Mouse (Mus musculus): ENCODE data around the gene Parvb.
"Not testable (repeated sequence)": the region's sequence is repeated elsewhere in the genome, so short reads cannot be mapped to it uniquely, and the experiment has no call there.

Gene Parvb

GRCm38 (mm10) chr15:84258602-84259355 lies 26.9 kb downstream of the Parvb start:
- no peak for DNase-seq (ENCODE audit: low spot score)

GRCm38 (mm10) chr15:84260123-84260822 lies 28.4 kb downstream of the Parvb start:
- DNase-seq (ENCODE audit: low spot score): peak; percentile 84

- no peak for DNase-seq (ENCODE audit: low spot score)
Measured at GRCm38 (mm10) chr15:84262630-84263029, 30.8 kb downstream of the Parvb start.

- DNase-seq (ENCODE audit: low spot score): no peak
Measured at GRCm38 (mm10) chr15:84263573-84263972, 31.7 kb downstream of the Parvb start.

- no peak for DNase-seq (ENCODE audit: low spot score)
Measured at GRCm38 (mm10) chr15:84265141-84265540, 33.3 kb downstream of the Parvb start.

GRCm38 (mm10) chr15:84266290-84266689 lies 34.4 kb downstream of the Parvb start:
- DNase-seq (ENCODE audit: low spot score): no peak

- no peak for DNase-seq (ENCODE audit: low spot score)
Measured at GRCm38 (mm10) chr15:84267720-84268260, 35.9 kb downstream of the Parvb start.

- no peak for DNase-seq (ENCODE audit: low spot score)
Measured at GRCm38 (mm10) chr15:84269107-84269633, 37.3 kb downstream of the Parvb start.

GRCm38 (mm10) chr15:84270032-84270431 lies 38.2 kb downstream of the Parvb start:
- DNase-seq (ENCODE audit: low spot score): no peak

- DNase-seq (ENCODE audit: low spot score): no peak
Measured at GRCm38 (mm10) chr15:84270463-84270862, 38.6 kb downstream of the Parvb start.

GRCm38 (mm10) chr15:84276066-84276465 lies 44.2 kb downstream of the Parvb start:
- no peak for DNase-seq (ENCODE audit: low spot score)

- DNase-seq (ENCODE audit: low spot score): no peak
Measured at GRCm38 (mm10) chr15:84278091-84278490, 46.2 kb downstream of the Parvb start.

- no peak for DNase-seq (ENCODE audit: low spot score)
Measured at GRCm38 (mm10) chr15:84278656-84279055, 46.8 kb downstream of the Parvb start.

- DNase-seq (ENCODE audit: low spot score): no peak
Measured at GRCm38 (mm10) chr15:84280309-84280708, 48.5 kb downstream of the Parvb start.

GRCm38 (mm10) chr15:84280712-84281347 lies 49.0 kb downstream of the Parvb start:
- no peak for DNase-seq (ENCODE audit: low spot score)

- DNase-seq (ENCODE audit: low spot score): no peak
Measured at GRCm38 (mm10) chr15:84282206-84283085, 50.6 kb downstream of the Parvb start.

- DNase-seq (ENCODE audit: low spot score): peak; percentile 39
Measured at GRCm38 (mm10) chr15:84284059-84284458, 52.2 kb downstream of the Parvb start.

- no peak for DNase-seq (ENCODE audit: low spot score)
Measured at GRCm38 (mm10) chr15:84285453-84285852, 53.6 kb downstream of the Parvb start.

GRCm38 (mm10) chr15:84288953-84289352 lies 57.1 kb downstream of the Parvb start:
- DNase-seq (ENCODE audit: low spot score): not testable (repeated sequence)

- no peak for DNase-seq (ENCODE audit: low spot score)
Measured at GRCm38 (mm10) chr15:84291097-84291496, 59.3 kb downstream of the Parvb start.

- no peak for DNase-seq (ENCODE audit: low spot score)
Measured at GRCm38 (mm10) chr15:84293590-84293989, 61.7 kb downstream of the Parvb start.

Measured in layer of hippocampus, adult 11-12 months (tissue).